Mouse (Mus musculus): Measurements from ENCODE around the gene Exoc6b.

GRCm38 (mm10) chr6:84746847-84747395, 322.4 kb downstream of the Exoc6b start:
- no peak for TF ChIP-seq CTCF (IDR thresholded peaks at IDR 0.05; ENCODE audit: low read depth, low read length)
- no peak for TF ChIP-seq POLR2A (IDR thresholded peaks at IDR 0.05; ENCODE audit: extremely low read depth, insufficient read depth, low read length)
